Mouse (Mus musculus): ENCODE results near the gene Sik2. TPM values are rescaled to one million over a fixed set of nuclear protein-coding genes. Genes with fewer than 3 reads are reported as not detected.

Gene Sik2
- 0.77 and 3.3 TPM in 2 replicates for polyA plus RNA-seq (2012; ENCODE audit: insufficient read depth, low replicate concordance)

GRCm38 (mm10) chr9:51008841-51009655 lies at the start of gene Sik2:
Gene Sik2, minus strand, starts transcription at chr9:51009073.
- Histone ChIP-seq H3K9me3 (no peaks in the 10 kb centered on the region), H3K4me1 (peaks cover 33% of the 10 kb centered on the region), H3K36me3 (replicated peaks; ENCODE audit: low read length) (no peaks in the 10 kb centered on the region), H3K4me3 (replicated peaks) (peak within 1 kb of the TSS; percentile 99), H3K27me3 (replicated peaks) (no peaks in the 10 kb centered on the region)
- TF ChIP-seq GATA1 (IDR thresholded peaks at IDR 0.05; ENCODE audit: borderline replicate concordance, low read length) (no peak), FLI1 (IDR thresholded peaks at IDR 0.05; ENCODE audit: low read length) (no peak)

GRCm38 (mm10) chr9:51056360-51057324 lies 47.8 kb upstream of the Sik2 start:
- no peak for TF ChIP-seq FLI1 (IDR thresholded peaks at IDR 0.05; ENCODE audit: low read length)
- no peak for TF ChIP-seq GATA1 (IDR thresholded peaks at IDR 0.05; ENCODE audit: borderline replicate concordance, low read length)
- H3K27me3 ChIP-seq (replicated peaks), result no peaks in the 10 kb centered on the region
- peaks cover 57% of the 10 kb centered on the region for H3K36me3 ChIP-seq (replicated peaks; ENCODE audit: low read length)
- H3K9me3 ChIP-seq, result no peaks in the 10 kb centered on the region
- peak overlapping the region; percentile 64 for H3K4me3 ChIP-seq (replicated peaks)
- H3K4me1 ChIP-seq, result peaks cover 24% of the 10 kb centered on the region

GRCm38 (mm10) chr9:51052180-51052579 lies 43.3 kb upstream of the Sik2 start:
- H3K4me3 ChIP-seq (replicated peaks), result no peak overlapping the region
- H3K4me1 ChIP-seq, result peaks cover 12% of the 10 kb centered on the region
- no peaks in the 10 kb centered on the region for H3K27me3 ChIP-seq (replicated peaks)
- TF ChIP-seq GATA1 (IDR thresholded peaks at IDR 0.05; ENCODE audit: borderline replicate concordance, low read length) (no peak), FLI1 (IDR thresholded peaks at IDR 0.05; ENCODE audit: low read length) (no peak)
- H3K36me3 ChIP-seq (replicated peaks; ENCODE audit: low read length), result peaks cover 19% of the 10 kb centered on the region
- no peaks in the 10 kb centered on the region for H3K9me3 ChIP-seq

- Histone ChIP-seq H3K36me3 (replicated peaks; ENCODE audit: low read length) (no peaks in the 10 kb centered on the region), H3K4me3 (replicated peaks) (no peak overlapping the region), H3K27me3 (replicated peaks) (peaks cover 2% of the 10 kb centered on the region), H3K9me3 (no peaks in the 10 kb centered on the region), H3K4me1 (peaks cover 16% of the 10 kb centered on the region)
- TF ChIP-seq FLI1 (IDR thresholded peaks at IDR 0.05; ENCODE audit: low read length), result no peak
- no peak for TF ChIP-seq GATA1 (IDR thresholded peaks at IDR 0.05; ENCODE audit: borderline replicate concordance, low read length)
These were observed 33.3 kb upstream of the Sik2 start for GRCm38 (mm10) chr9:51042136-51042535.

GRCm38 (mm10) chr9:51041491-51041980 lies 32.7 kb upstream of the Sik2 start:
- Histone ChIP-seq H3K4me3 (replicated peaks) (no peak overlapping the region), H3K9me3 (no peaks in the 10 kb centered on the region), H3K36me3 (replicated peaks; ENCODE audit: low read length) (no peaks in the 10 kb centered on the region), H3K27me3 (replicated peaks) (peaks cover 2% of the 10 kb centered on the region), H3K4me1 (peaks cover 22% of the 10 kb centered on the region)
- TF ChIP-seq GATA1 (IDR thresholded peaks at IDR 0.05; ENCODE audit: borderline replicate concordance, low read length) (no peak), FLI1 (IDR thresholded peaks at IDR 0.05; ENCODE audit: low read length) (no peak)

GRCm38 (mm10) chr9:51032785-51033529 lies 24.1 kb upstream of the Sik2 start:
- Histone ChIP-seq H3K4me3 (replicated peaks) (no peak overlapping the region), H3K27me3 (replicated peaks) (no peaks in the 10 kb centered on the region), H3K4me1 (peaks cover 43% of the 10 kb centered on the region), H3K36me3 (replicated peaks; ENCODE audit: low read length) (no peaks in the 10 kb centered on the region), H3K9me3 (no peaks in the 10 kb centered on the region)
- TF ChIP-seq FLI1 (IDR thresholded peaks at IDR 0.05; ENCODE audit: low read length) (no peak), GATA1 (IDR thresholded peaks at IDR 0.05; ENCODE audit: borderline replicate concordance, low read length) (no peak)

- TF ChIP-seq GATA1 (IDR thresholded peaks at IDR 0.05; ENCODE audit: borderline replicate concordance, low read length), result no peak
- H3K27me3 ChIP-seq (replicated peaks), result no peaks in the 10 kb centered on the region
- no peak overlapping the region for H3K4me3 ChIP-seq (replicated peaks)
These were observed 23.4 kb upstream of the Sik2 start for GRCm38 (mm10) chr9:51032291-51032690.

GRCm38 (mm10) chr9:51031603-51032002 lies 22.7 kb upstream of the Sik2 start:
- H3K27me3 ChIP-seq (replicated peaks), result no peaks in the 10 kb centered on the region
- H3K9me3 ChIP-seq, result no peaks in the 10 kb centered on the region
- H3K36me3 ChIP-seq (replicated peaks; ENCODE audit: low read length), result no peaks in the 10 kb centered on the region
- H3K4me1 ChIP-seq, result peaks cover 34% of the 10 kb centered on the region
- TF ChIP-seq FLI1 (IDR thresholded peaks at IDR 0.05; ENCODE audit: low read length) (no peak), GATA1 (IDR thresholded peaks at IDR 0.05; ENCODE audit: borderline replicate concordance, low read length) (no peak)
- H3K4me3 ChIP-seq (replicated peaks), result no peak overlapping the region

More at GRCm38 (mm10) chr9:51032291-51032690, 23.4 kb upstream of the Sik2 start:
- H3K9me3 ChIP-seq, result no peaks in the 10 kb centered on the region
- H3K4me1 ChIP-seq, result peaks cover 40% of the 10 kb centered on the region
- H3K36me3 ChIP-seq (replicated peaks; ENCODE audit: low read length), result no peaks in the 10 kb centered on the region

- Histone ChIP-seq H3K27me3 (replicated peaks) (no peaks in the 10 kb centered on the region), H3K9me3 (no peaks in the 10 kb centered on the region), H3K36me3 (replicated peaks; ENCODE audit: low read length) (no peaks in the 10 kb centered on the region), H3K4me3 (replicated peaks) (no peak overlapping the region), H3K4me1 (peaks cover 22% of the 10 kb centered on the region)
- TF ChIP-seq GATA1 (IDR thresholded peaks at IDR 0.05; ENCODE audit: borderline replicate concordance, low read length), result no peak
- no peak for TF ChIP-seq FLI1 (IDR thresholded peaks at IDR 0.05; ENCODE audit: low read length)
These were observed 21.3 kb upstream of the Sik2 start for GRCm38 (mm10) chr9:51030147-51030546.
